Mouse (Mus musculus) testis, adult 2 months (tissue): ENCODE results near the gene Senp1.

Source experiments
- CTCF ChIP-seq: fragments of 200-500 bp; IDR thresholded peaks from 2 replicates; pipeline ENCODE4 v1.5.1; 2012; ENCODE audit warnings: low read depth, mild to moderate bottlenecking, inconsistent platforms, low read length, moderate library complexity; ENCODE audit not compliant: control insufficient read depth, insufficient read depth, insufficient replicate concordance
- POLR2A ChIP-seq: fragments of 200-500 bp; IDR thresholded peaks from 2 replicates; pipeline ENCODE4 v1.6.1; 2012; ENCODE audit warnings: low read depth, mild to moderate bottlenecking, inconsistent platforms, low read length, moderate library complexity; ENCODE audit not compliant: control insufficient read depth

DNA sequence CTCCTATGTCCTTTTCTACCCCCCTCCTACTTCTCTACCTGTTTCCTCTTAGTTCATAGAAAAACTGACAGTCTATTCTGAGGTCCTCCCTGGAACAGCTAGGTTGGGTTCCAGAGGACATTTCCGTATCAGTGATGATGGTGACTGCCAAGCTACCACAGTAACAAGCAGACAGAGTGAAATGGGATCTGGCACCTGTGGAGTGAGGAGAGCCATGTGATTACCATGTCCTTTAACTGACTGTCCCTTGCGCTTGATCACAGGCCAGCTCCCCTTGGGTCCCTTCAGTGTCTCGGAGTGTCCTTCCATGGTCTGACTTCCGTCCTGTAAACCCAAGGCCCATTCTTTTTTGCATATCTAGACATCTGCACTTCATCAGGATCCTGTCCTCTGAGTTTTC, 37.5 kb upstream of the Senp1 start:
- TF ChIP-seq CTCF (no peak), POLR2A (no peak)
